Mouse (Mus musculus) cerebellum, adult 2 months (tissue): ENCODE results near the gene Litaf.

Experiments used
- CTCF ChIP-seq: fragments of 200-500 bp; IDR thresholded peaks from 2 replicates; pipeline ENCODE4 v1.5.1; 2011; ENCODE audit warnings: low read depth, mild to moderate bottlenecking, control low read depth, low read length, moderate library complexity, borderline replicate concordance; ENCODE audit not compliant: insufficient read depth
- POLR2A ChIP-seq: fragments of 200-500 bp; IDR thresholded peaks from 2 replicates; pipeline ENCODE4 v1.6.1; 2011; ENCODE audit warnings: low read length, control low read depth, borderline replicate concordance; ENCODE audit not compliant: insufficient read depth

- TF ChIP-seq CTCF = no peak
- TF ChIP-seq POLR2A = no peak
These were observed 76.1 kb downstream of the Litaf start for GRCm38 (mm10) chr16:10989896-10990295.
